Mouse (Mus musculus): ENCODE measurements at regions not wholly inside any gene's neighbourhood (a gene's known extent, or its start where the extent isn't known, plus 50 kb on each side); places are given as distances from the start of the nearest gene placed in this dataset.

GRCm38 (mm10) chr7:63811816-63812215 lies 104.8 kb upstream of the E030018B13Rik start:
- no peak for DNase-seq (ENCODE audit: low read depth)

- no peak for DNase-seq (ENCODE audit: low read depth)
Observed at GRCm38 (mm10) chr7:63815531-63815930, 101.1 kb upstream of the E030018B13Rik start.

GRCm38 (mm10) chr7:63816056-63816941 lies 100.4 kb upstream of the E030018B13Rik start:
- peak; percentile 33 for DNase-seq (ENCODE audit: low read depth)

GRCm38 (mm10) chr7:63817476-63817875 lies 99.2 kb upstream of the E030018B13Rik start:
- DNase-seq (ENCODE audit: low read depth): no peak

GRCm38 (mm10) chr7:63818105-63818504 lies 98.6 kb upstream of the E030018B13Rik start:
- DNase-seq (ENCODE audit: low read depth): no peak

GRCm38 (mm10) chr7:63820286-63820685 lies 96.4 kb upstream of the E030018B13Rik start:
- no peak for DNase-seq (ENCODE audit: low read depth)

GRCm38 (mm10) chr7:63822001-63822400 lies 94.7 kb upstream of the E030018B13Rik start:
- DNase-seq (ENCODE audit: low read depth): no peak

- no peak for DNase-seq (ENCODE audit: low read depth)
Observed at GRCm38 (mm10) chr7:63824009-63824408, 92.6 kb upstream of the E030018B13Rik start.

GRCm38 (mm10) chr7:63829362-63829920 lies 87.2 kb upstream of the E030018B13Rik start:
- DNase-seq (ENCODE audit: low read depth): no peak

- DNase-seq (ENCODE audit: low read depth): no peak
Observed at GRCm38 (mm10) chr7:63833676-63834075, 83.0 kb upstream of the E030018B13Rik start.

- no peak for DNase-seq (ENCODE audit: low read depth)
Observed at GRCm38 (mm10) chr7:63835958-63836357, 80.7 kb upstream of the E030018B13Rik start.

Data from NIH3T3 (cell line).